In genomic region chr9:122343399-122343798, GRCm38 (mm10) we compare ENCODE assay signal across 22 mouse cellular contexts.
"Had no signal": no experiment of that assay in that cellular context is flagged by ENCODE, and none has a peak within 500 bp of the region (broad histone marks: within the 10 kb centered on the region; RNA-seq: fewer than 3 reads in every experiment).

No protein-coding gene starts in this region.

- H3K4me3 ChIP-seq: lung, embryonic 15.5 days; megakaryocyte, embryonic 14.5 days; midbrain, embryonic 10.5 days; midbrain, embryonic 12.5 days; myocyte; neural tube, embryonic 13.5 days; neural tube, embryonic 15.5 days had no signal

- H3K9me3 ChIP-seq: lung, embryonic 15.5 days; megakaryocyte, embryonic 14.5 days; midbrain, embryonic 10.5 days; midbrain, embryonic 12.5 days; neural tube, embryonic 13.5 days; neural tube, embryonic 15.5 days had no signal

- H3K36me3 ChIP-seq: lung, embryonic 15.5 days; midbrain, embryonic 10.5 days; midbrain, embryonic 12.5 days; neural tube, embryonic 13.5 days; neural tube, embryonic 15.5 days had no signal

- H3K27ac ChIP-seq: lung, embryonic 15.5 days; macrophage; midbrain, embryonic 10.5 days; midbrain, embryonic 12.5 days; neural tube, embryonic 13.5 days; neural tube, embryonic 15.5 days had no signal

- DNase-seq: lung, adult 2 months; lung, postnatal 14 days; lung, postnatal 36 days; midbrain, embryonic 14.5 days; retina, postnatal 1 day; right cerebral cortex, adult 18-20 months; right cerebral cortex, postnatal 25 days; right cerebral cortex, postnatal 4 days; spleen, adult 18-20 months; thymus, adult 18-20 months; thymus, postnatal 14 days; thymus, postnatal 36 days had no signal

- ATAC-seq: lung, postnatal 0 days; midbrain, embryonic 16.5 days had no signal

- H3K9ac ChIP-seq: lung, embryonic 15.5 days; midbrain, embryonic 12.5 days; neural tube, embryonic 13.5 days; neural tube, embryonic 15.5 days had no signal

- H3K27me3 ChIP-seq: lung, embryonic 15.5 days; midbrain, embryonic 12.5 days; neural tube, embryonic 13.5 days; neural tube, embryonic 15.5 days had no signal

- H3K4me1 ChIP-seq: lung, embryonic 15.5 days; midbrain, embryonic 10.5 days; midbrain, embryonic 12.5 days; neural tube, embryonic 13.5 days; neural tube, embryonic 15.5 days had no signal

- H3K4me2 ChIP-seq: lung, embryonic 15.5 days; midbrain, embryonic 12.5 days; neural tube, embryonic 13.5 days; neural tube, embryonic 15.5 days had no signal
